Mouse (Mus musculus): ENCODE measurements at regions not wholly inside any gene's neighbourhood (a gene's known extent, or its start where the extent isn't known, plus 50 kb on each side); places are given as distances from the start of the nearest gene placed in this dataset.
A peak's percentile ranks its signal among the peaks of the same experiment; 100 is the strongest.

GRCm38 (mm10) chr2:139334681-139335080 is 159.0 kb upstream of the Sptlc3 start:
- 0 out of 2 replicates have a peak, but pooled peaks cover 4% of the 10 kb centered on the region for H3K4me1 ChIP-seq
- no peak for ATAC-seq (ENCODE audit: low FRiP score)
- H3K9ac ChIP-seq: no peak overlapping the region
- no peak overlapping the region for H3K4me2 ChIP-seq (replicated peaks)
- 63% methylated on average over 1 of the region's 1 CpGs for WGBS
- no peaks in the 10 kb centered on the region for H3K9me3 ChIP-seq (replicated peaks)
- no peak overlapping the region for H3K4me3 ChIP-seq
- H3K36me3 ChIP-seq: no peaks in the 10 kb centered on the region
- no peaks in the 10 kb centered on the region for H3K27me3 ChIP-seq
- H3K27ac ChIP-seq: no peak overlapping the region

DNA sequence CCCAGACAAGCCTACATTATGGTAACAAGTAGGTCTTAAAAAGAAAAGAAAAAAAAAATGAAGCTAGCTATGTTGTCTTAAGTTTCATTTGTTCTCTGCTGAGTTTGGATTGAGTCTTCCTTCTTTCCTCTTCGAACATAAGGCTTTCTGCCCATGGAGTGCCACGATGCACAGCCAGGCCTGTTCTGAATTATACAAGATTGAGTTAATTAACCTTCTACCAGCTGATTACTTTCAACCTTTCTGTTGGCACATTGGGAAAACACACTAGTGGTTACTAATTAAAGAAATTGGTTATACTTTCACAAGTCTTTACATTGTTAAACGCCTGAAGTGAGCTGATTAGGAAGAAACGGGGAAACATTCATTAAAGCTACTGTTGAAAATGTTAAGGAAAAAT is 155.5 kb upstream of the Sptlc3 start:
- no peak overlapping the region for H3K4me2 ChIP-seq (replicated peaks)
- no peak overlapping the region for H3K9ac ChIP-seq
- no peak for ATAC-seq (ENCODE audit: low FRiP score)
- no peaks in the 10 kb centered on the region for H3K36me3 ChIP-seq
- 0 out of 2 replicates have a peak, but pooled peaks cover 4% of the 10 kb centered on the region for H3K4me1 ChIP-seq
- H3K9me3 ChIP-seq (replicated peaks): no peaks in the 10 kb centered on the region
- H3K27ac ChIP-seq: no peak overlapping the region
- 62% methylated on average over 4 of the region's 4 CpGs for WGBS
- no peaks in the 10 kb centered on the region for H3K27me3 ChIP-seq
- H3K4me3 ChIP-seq: no peak overlapping the region

- 88% methylated on average over 3 of the region's 3 CpGs for WGBS
- H3K9ac ChIP-seq: no peak overlapping the region
- no peaks in the 10 kb centered on the region for H3K27me3 ChIP-seq
- H3K4me3 ChIP-seq: no peak overlapping the region
- no peaks in the 10 kb centered on the region for H3K4me1 ChIP-seq
- H3K36me3 ChIP-seq: no peaks in the 10 kb centered on the region
- no peaks in the 10 kb centered on the region for H3K9me3 ChIP-seq (replicated peaks)
- H3K27ac ChIP-seq: no peak overlapping the region
- no peak overlapping the region for H3K4me2 ChIP-seq (replicated peaks)
- no peak for ATAC-seq (ENCODE audit: low FRiP score)
These were observed 137.3 kb upstream of the Sptlc3 start for GRCm38 (mm10) chr2:139356280-139357010.

DNA sequence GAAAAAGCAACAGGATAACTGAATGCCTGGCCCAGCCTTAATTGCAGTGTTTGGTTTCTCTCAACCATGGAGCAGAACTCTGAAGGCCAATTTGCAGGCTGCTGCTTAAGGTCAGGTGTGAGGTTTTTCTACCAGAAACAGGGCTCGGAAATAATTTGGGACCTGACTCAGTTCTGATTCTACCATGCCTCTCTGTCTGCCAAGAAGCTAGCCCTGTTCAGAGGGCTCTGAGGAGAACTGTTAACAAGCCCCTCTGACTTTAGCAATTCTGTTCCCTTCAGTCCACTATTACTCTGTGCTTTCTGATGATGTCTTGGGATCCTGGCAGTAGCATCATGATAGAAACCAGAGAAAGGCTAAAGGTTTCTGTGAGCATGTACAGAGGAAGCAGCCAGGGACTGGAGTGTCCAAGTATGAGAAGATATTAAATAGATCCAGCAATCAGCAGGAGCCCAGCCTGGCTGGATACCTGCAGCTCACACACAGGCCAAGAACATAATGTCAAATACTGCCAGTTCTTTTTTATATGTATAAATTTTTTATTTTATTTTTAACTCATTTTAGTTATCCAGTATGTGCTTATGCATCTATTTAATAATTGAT is 131.4 kb upstream of the Sptlc3 start:
- Histone ChIP-seq H3K9ac (no peak overlapping the region), H3K27ac (no peak overlapping the region), H3K9me3 (replicated peaks) (no peaks in the 10 kb centered on the region), H3K4me3 (no peak overlapping the region), H3K4me2 (replicated peaks) (no peak overlapping the region), H3K36me3 (no peaks in the 10 kb centered on the region), H3K27me3 (no peaks in the 10 kb centered on the region), H3K4me1 (no peaks in the 10 kb centered on the region)
- 81% methylated on average over 1 of the region's 1 CpGs for WGBS
- ATAC-seq (ENCODE audit: low FRiP score): no peak

GRCm38 (mm10) chr2:139370070-139370469 is 123.6 kb upstream of the Sptlc3 start:
- no peak overlapping the region for H3K4me2 ChIP-seq (replicated peaks)
- no peak overlapping the region for H3K4me3 ChIP-seq
- no peak overlapping the region for H3K9ac ChIP-seq
- ATAC-seq (ENCODE audit: low FRiP score): no peak
- H3K4me1 ChIP-seq: no peaks in the 10 kb centered on the region
- no peaks in the 10 kb centered on the region for H3K27me3 ChIP-seq
- H3K9me3 ChIP-seq (replicated peaks): no peaks in the 10 kb centered on the region
- 40% methylated on average over 1 of the region's 1 CpGs for WGBS
- no peaks in the 10 kb centered on the region for H3K36me3 ChIP-seq
- no peak overlapping the region for H3K27ac ChIP-seq

DNA sequence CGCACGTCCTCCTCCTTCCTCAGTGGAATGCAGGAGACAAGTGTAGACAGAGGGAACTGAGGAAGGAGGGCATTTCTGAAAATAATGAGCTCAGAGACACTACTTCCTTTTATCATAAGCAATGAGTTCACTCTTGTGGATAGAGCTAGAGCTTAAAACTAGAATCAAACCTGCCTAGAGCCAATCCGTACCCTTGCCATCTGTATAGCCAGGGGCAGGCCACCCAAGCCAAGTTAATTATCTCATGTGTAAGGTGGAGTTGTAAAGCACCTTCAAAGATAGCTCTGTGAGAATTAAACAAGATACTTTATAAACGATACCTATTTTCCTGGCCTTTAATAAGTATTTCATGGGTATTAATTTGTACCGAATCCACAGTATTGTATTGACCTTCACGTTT is 113.4 kb upstream of the Sptlc3 start:
- Histone ChIP-seq H3K9ac (no peak overlapping the region), H3K4me1 (no peaks in the 10 kb centered on the region), H3K9me3 (replicated peaks) (no peaks in the 10 kb centered on the region), H3K36me3 (no peaks in the 10 kb centered on the region), H3K27me3 (no peaks in the 10 kb centered on the region), H3K4me2 (replicated peaks) (no peak overlapping the region), H3K4me3 (no peak overlapping the region), H3K27ac (no peak overlapping the region)
- no peak for ATAC-seq (ENCODE audit: low FRiP score)
- WGBS: 82% methylated on average over 6 of the region's 6 CpGs

GRCm38 (mm10) chr2:139381628-139382027 is 112.1 kb upstream of the Sptlc3 start:
- WGBS: 0% methylated on average over 1 of the region's 1 CpGs
- Histone ChIP-seq H3K4me1 (no peaks in the 10 kb centered on the region), H3K36me3 (no peaks in the 10 kb centered on the region), H3K9me3 (replicated peaks) (no peaks in the 10 kb centered on the region), H3K27me3 (no peaks in the 10 kb centered on the region), H3K27ac (no peak overlapping the region), H3K4me3 (no peak overlapping the region), H3K9ac (no peak overlapping the region), H3K4me2 (replicated peaks) (no peak overlapping the region)
- peak; percentile 85 for ATAC-seq (ENCODE audit: low FRiP score)

- H3K4me2 ChIP-seq (replicated peaks): no peak overlapping the region
- H3K4me1 ChIP-seq: no peaks in the 10 kb centered on the region
- no peaks in the 10 kb centered on the region for H3K9me3 ChIP-seq (replicated peaks)
- H3K4me3 ChIP-seq: no peak overlapping the region
- no peaks in the 10 kb centered on the region for H3K36me3 ChIP-seq
- H3K27me3 ChIP-seq: no peaks in the 10 kb centered on the region
- H3K27ac ChIP-seq: no peak overlapping the region
- H3K9ac ChIP-seq: no peak overlapping the region
- no peak for ATAC-seq (ENCODE audit: low FRiP score)
- WGBS: 73% methylated on average over 3 of the region's 3 CpGs
These were observed 80.2 kb upstream of the Sptlc3 start for GRCm38 (mm10) chr2:139413559-139413958.

GRCm38 (mm10) chr2:139417506-139417905 is 76.2 kb upstream of the Sptlc3 start:
- Histone ChIP-seq H3K27ac (no peak overlapping the region), H3K4me3 (no peak overlapping the region), H3K9ac (no peak overlapping the region), H3K27me3 (no peaks in the 10 kb centered on the region), H3K4me1 (no peaks in the 10 kb centered on the region), H3K4me2 (replicated peaks) (no peak overlapping the region), H3K9me3 (replicated peaks) (no peaks in the 10 kb centered on the region), H3K36me3 (no peaks in the 10 kb centered on the region)
- 62% methylated on average over 1 of the region's 1 CpGs for WGBS
- ATAC-seq (ENCODE audit: low FRiP score): no peak

DNA sequence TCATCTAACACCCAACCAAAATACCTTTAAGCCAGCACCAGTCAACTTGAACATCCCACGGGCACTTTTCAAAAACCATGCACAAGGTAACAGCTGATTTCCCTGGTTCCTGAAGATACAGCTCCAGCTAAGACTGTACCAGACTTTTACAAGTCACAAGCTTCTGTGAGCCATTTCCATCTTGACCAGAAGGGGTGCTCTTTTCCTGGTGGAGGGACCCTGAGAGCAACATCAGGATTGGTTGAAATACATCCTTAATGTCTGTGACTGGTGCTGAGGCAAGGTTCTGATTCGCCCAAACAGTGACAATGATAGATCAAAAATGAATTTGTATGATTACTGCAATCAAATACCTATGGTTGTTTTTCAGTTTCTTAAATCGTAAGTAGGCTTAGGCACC is 71.0 kb upstream of the Sptlc3 start:
- no peaks in the 10 kb centered on the region for H3K9me3 ChIP-seq (replicated peaks)
- H3K27me3 ChIP-seq: no peaks in the 10 kb centered on the region
- no peaks in the 10 kb centered on the region for H3K36me3 ChIP-seq
- H3K4me3 ChIP-seq: no peak overlapping the region
- ATAC-seq (ENCODE audit: low FRiP score): no peak
- H3K4me1 ChIP-seq: no peaks in the 10 kb centered on the region
- WGBS: 75% methylated on average over 3 of the region's 3 CpGs
- H3K9ac ChIP-seq: no peak overlapping the region
- no peak overlapping the region for H3K27ac ChIP-seq
- H3K4me2 ChIP-seq (replicated peaks): no peak overlapping the region

DNA sequence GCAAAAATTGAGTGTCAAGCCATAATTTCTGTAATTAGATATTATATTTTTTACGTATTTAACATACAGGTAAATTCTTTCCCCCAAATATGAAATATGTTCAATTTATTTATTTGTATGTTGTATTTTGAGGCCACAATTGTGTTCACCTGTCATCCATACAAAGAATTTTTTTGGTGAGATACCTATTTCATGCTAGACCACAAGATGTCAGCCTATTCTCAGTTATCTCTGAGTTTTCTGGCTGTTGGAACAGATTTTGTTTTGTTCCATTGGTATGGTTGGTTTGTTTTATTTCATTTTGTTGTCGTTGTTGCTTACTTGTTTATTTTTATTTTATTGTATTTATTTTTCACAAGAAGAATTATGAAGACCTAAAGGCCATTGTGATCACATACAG is 70.3 kb upstream of the Sptlc3 start:
- Histone ChIP-seq H3K9ac (no peak overlapping the region), H3K9me3 (replicated peaks) (no peaks in the 10 kb centered on the region), H3K27me3 (no peaks in the 10 kb centered on the region), H3K27ac (no peak overlapping the region), H3K4me1 (no peaks in the 10 kb centered on the region), H3K36me3 (no peaks in the 10 kb centered on the region), H3K4me3 (no peak overlapping the region), H3K4me2 (replicated peaks) (no peak overlapping the region)
- 78% methylated on average over 2 of the region's 2 CpGs for WGBS
- ATAC-seq (ENCODE audit: low FRiP score): no peak

All from hindbrain, embryonic 12.5 days (tissue).